Mouse (Mus musculus): ENCODE measurements around the gene Gzmm.
"Not testable (repeated sequence)": the region's sequence is repeated elsewhere in the genome, so short reads cannot be mapped to it uniquely, and the experiment has no call there.

The Gzmm gene

GRCm38 (mm10) chr10:79681591-79682245 is 7.1 kb upstream of the Gzmm start, which contains the start of gene Cdc34:
Gene Cdc34 (plus strand): TSS chr10:79682195.
- DNase-seq = peak; percentile 99

- no peak for DNase-seq
Measured at GRCm38 (mm10) chr10:79682551-79682915, 6.3 kb upstream of the Gzmm start.

DNA sequence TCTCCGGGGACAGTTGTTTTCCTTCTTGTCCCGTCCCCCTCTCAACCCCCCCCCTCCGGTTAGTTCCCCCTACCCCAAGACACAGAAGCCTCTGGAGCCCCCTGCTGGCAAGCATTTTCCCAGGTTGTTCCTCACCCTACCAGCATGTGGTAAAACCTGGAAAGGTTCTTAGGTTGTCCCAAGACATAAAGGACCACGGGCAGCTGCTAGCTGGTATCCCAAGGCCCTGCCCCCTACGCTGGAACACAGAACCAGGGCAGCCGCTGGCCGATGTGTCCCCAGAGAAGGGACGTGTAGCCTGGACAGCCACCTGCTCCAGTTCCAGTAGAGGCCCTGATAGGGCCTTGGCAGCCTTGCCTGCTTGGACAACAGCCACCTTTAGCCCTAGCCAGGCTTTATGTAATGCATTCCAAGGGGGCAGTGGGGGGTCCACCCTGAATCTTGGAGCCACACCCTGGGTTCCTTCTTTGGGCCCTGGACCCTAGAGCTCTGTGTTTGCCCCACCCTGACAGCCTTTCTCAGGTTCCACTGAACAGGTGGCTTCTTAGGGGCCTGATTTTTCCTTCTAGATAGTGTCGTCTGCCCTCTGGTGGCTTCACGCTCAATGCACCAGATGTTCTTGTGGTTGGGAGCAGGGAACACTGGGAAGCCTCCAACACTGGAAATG is 5.8 kb upstream of the Gzmm start:
- peak; percentile 75 for DNase-seq

DNA sequence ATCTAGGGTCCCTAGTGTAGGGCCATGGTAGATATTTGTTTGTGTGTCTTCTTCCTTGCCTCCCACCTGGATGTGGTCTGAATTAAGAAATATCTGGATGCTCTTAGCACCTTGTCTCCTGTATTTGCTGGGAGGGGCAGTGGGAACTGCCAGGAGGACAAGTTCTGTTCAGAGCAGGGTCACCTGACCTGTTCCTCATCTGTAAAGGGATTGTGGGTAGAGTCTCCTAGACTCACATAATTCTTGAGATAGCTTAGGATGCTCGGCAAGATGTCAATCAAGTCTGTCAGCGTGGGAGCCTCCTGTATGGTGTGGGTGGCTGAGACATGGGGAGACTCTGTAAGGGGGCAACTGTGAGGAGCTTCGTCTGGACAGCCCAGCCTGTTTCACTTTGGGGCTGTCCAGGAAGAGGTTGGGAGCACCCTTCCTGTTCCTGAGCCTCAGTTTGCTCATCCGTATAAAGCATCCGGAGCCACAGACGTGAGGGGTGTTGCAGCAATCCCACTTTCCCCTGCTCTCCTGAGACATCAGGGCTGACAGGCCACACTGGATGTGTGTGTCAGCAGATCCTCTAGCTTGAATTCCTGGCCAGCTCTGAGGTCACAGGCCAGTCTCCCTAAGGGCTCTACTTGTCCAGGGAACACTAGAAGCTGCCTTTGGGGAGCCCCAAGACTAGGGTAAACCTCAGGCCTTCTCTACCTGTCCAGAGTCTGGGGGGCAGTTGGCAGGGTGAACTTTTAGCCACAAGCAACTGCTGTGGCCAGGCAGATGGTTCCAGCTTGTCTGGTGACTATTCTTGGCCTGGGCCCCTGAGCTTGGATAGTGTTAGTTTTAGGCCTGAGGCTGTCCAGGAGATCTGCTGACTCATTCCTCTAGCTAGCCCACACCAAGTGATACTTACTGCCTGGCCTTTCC is 4.8 kb upstream of the Gzmm start:
- DNase-seq = peak; percentile 29

- DNase-seq = no peak
Measured at GRCm38 (mm10) chr10:79684770-79685600, 3.8 kb upstream of the Gzmm start.

GRCm38 (mm10) chr10:79686219-79686618 is 2.6 kb upstream of the Gzmm start:
- DNase-seq = no peak

GRCm38 (mm10) chr10:79686691-79687090 is 2.1 kb upstream of the Gzmm start:
- DNase-seq = no peak

GRCm38 (mm10) chr10:79687513-79687912 is 1.3 kb upstream of the Gzmm start:
- DNase-seq = no peak

DNA sequence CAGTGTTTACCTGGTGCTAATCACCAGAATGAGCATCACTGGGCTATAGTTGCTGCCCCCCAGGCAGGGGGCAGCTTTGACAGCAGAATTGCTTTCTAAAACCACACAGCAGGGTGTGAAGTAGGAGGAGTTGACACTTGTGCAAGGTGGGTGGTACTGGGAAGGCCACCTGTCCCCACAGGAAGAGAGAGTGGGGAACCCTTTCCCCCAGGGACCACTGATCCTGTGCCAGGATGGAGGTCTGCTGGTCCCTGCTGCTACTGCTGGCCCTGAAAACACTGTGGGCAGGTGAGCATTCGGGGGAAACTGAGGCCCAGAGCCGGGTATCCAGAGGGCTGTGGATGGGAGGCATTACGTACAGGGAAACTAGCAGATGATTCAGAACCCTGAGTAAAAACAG is 358 bp downstream of the Gzmm start:
- DNase-seq = no peak

DNA sequence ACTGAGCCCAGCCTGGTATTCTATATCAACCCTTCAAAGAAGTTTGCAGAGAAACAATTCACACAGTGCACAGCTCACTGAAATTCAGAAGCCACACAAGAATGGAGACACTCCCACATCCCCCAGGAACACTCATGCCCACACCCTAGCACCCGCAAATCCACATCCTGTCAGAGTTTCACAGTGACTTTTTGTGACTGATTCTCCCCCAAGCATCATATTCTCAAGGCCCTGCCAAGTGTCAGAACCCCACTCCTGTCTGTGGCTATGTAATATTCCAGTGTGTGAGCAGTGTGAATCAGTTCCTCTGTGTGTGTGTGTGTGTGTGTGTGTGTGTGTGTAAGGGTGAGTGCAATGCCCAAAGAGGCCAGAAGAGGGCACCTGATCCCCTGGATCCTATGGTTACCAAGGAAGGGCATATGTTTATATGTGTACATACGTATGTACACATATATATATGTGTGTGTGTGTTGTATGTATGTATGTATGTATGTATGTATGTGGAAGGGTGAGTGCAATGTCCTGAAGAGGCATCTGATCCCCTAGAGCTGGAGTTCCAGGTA is 3.2 kb downstream of the Gzmm start:
- DNase-seq = no peak

DNA sequence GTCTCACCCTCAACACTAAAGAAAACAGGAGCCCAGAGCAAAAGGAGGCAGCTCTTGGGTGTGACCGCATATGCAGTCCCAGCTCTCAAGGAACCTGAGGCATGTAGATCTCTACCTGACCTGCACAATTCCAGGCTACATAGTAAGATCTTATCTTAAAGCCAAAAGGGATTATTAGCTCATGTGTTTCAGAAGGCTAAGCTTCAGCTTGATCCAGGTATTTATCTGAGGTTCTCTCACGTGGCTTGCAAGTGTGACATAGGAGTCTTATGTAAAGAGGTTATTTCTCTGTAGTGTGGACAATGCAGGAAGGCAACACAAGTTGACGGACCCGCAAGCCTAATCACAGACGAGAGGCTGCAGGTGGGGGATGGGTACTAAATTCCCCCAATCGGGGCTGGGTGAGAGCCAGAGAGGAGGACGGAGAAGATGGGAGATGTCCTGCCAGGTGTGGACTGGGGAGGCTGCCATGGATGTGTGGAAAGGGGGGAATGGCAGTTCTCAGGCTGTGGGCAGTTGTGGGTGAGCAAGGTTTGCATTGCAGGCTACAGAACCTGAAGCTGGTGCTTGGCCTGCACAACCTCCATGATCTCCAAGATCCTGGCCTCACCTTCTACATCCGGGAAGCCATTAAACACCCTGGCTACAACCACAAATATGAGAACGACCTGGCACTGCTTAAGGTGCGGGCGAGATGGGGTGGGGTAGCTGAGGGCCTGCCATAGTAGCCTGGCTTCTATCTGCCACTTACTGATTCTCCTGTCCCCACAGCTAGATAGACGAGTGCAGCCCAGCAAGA is 5.0 kb downstream of the Gzmm start:
- DNase-seq = no peak

DNA sequence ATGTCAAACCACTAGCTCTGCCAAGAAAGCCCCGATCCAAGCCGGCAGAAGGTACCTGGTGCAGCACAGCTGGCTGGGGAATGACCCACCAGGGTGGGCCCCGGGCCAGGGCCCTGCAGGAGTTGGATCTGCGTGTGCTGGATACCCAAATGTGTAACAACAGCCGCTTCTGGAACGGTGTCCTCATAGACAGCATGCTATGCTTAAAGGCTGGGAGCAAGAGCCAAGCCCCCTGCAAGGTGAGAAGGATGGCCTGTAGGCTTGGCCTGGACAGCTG is 5.5 kb downstream of the Gzmm start:
- DNase-seq = no peak

- DNase-seq = peak; percentile 76
Measured at GRCm38 (mm10) chr10:79695231-79696128, 6.7 kb downstream of the Gzmm start.

GRCm38 (mm10) chr10:79696129-79696651 is 7.4 kb downstream of the Gzmm start:
- DNase-seq = no peak

DNA sequence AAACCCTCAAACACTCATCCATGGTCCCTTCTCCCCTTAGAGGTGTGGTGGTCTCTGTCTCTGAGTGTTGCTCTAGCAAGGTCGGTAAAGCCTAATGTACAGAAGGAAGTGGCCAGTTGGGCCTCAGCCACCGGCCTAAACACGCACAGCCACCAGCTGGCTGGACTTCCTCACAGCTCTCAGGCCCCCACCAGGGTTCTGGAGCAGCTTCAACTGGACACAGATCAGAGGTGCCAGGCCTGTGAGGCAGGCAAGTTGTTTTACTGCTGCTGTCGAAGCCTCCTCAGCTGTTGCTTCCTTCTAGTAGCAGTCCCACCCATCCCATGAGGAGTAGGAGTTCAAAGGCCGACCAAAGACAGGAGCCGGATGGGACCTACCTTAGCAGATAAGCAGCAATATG is 9.1 kb downstream of the Gzmm start:
- no peak for DNase-seq

DNA sequence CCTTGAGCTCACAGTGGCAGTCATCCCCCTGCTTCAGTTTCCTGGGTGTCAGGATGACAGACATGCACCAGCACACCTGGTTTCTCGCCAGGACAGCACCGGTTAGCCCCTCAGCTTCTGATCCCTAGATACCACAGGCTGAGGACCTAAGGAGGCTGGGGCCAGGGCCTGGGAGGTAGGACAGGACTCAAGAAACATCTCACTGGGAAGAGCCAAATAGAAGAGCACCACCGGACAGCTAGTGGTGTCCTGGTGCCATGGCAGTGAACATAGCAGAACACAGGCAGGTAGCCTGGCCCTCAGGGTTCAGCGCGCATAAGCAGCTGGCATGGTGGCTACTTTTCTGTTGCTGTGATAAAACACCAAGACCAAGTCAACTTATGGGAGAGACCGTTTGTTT is 9.6 kb downstream of the Gzmm start:
- no peak for DNase-seq

DNA sequence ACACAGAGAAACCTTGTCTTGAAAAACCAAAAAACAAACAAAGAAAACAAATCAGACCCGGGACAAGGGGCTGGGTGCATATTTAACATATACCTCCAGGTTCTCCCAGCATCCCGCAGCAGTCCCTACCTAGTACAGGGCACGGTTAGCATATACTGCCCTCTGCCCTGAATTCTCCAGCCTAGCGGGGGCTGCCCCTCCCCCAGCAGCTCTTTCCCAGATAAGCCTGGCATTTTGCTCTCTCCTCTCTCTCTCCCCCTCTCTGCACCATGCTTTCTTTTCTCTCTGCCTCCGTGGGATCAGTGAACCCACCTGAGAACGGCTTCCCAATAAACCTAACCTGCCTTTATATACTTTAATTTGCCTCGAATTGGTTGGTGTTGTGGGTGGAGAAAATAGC is 11.9 kb downstream of the Gzmm start:
- DNase-seq = no peak

DNA sequence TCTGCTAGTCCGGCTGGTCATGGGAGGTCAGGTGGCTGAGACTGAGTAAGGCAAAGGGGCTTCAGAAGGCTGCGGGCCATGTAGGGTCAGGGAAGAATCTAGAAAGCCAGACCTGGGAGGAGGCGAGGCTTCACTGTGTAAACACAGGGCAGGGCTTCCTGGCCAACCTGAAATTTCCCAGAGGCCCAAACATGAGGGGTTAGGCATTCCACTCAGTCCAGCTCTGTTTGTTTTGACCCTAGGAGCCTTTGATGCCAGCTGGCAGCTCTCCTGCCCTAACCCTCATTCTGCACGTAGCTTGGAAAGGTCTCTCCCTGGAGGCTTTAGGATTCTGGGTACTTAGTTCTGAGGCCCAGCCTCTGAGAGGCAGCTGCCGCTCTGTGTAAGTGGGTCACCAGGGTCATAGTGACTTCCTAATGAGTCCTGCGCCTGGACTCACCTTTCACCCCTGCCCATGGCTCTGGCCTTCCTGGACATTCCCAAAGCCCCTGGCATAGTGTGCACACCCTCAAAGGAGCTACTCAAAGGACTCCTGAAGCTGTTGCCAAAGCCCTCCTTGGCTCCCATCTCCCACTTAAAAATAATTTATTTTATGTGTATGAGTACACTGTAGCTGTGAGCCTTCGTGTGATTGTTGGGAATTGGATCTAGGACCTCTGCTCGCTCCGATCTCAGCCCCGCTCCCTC is 12.8 kb downstream of the Gzmm start:
- peak; percentile 64 for DNase-seq

DNA sequence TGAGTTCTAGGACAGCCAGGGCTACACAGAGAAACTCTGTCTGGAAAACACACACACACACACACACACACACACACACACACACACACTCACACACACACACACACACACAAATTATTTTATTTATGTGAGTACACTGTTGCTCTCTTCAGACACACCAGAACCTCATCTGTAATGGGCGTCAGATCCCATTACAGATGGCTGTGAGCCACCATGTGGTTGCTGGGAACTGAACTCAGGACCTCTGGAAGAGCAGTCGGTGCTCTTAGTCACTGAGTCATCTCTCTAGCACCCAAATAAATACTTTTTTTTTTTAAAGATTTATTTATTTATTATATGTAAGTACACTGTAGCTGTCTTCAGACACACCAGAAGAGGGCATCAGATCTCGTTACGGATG is 14.2 kb downstream of the Gzmm start:
- DNase-seq = not testable (repeated sequence)

DNA sequence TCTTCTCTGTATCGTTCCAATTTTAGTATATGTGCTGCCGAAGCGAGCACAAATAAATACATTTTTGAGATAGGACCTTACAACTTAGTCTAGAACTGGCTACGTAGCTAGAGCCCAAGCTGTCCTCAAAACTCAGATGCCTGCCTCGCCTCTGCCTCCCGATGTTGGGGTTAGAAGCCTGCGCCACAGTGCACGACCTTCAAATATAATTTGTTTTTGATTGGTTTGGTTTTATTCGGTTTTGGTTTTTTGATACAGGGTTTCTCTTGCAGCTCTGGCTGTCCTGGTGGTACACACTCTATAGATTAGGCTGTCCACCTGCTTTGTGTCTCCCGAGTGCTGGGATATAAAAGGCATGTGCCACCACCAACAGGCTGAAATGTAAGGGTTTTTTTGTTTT is 14.7 kb downstream of the Gzmm start:
- DNase-seq = no peak
